Mouse (Mus musculus) G1E (cell line): ENCODE results near the gene Sh3rf1.

Experiments used
- CTCF ChIP-seq: IDR thresholded peaks from 2 replicates; pipeline ENCODE4 v1.5.1; 2012; ENCODE audit warnings: low read depth, low read length, inconsistent platforms, mixed read lengths
- GATA1 ChIP-seq: IDR thresholded peaks from 2 replicates; pipeline ENCODE4 v1.6.1; 2012; ENCODE audit warnings: borderline replicate concordance, low read length, inconsistent platforms, mixed read lengths
- GATA2 ChIP-seq: IDR thresholded peaks from 2 replicates; pipeline ENCODE4 v1.6.1; 2012; ENCODE audit warnings: low read depth, low read length, inconsistent platforms, borderline replicate concordance
- POLR2AphosphoS5 ChIP-seq: IDR thresholded peaks from 2 replicates; pipeline ENCODE4 v1.6.1; 2012; ENCODE audit warnings: low read depth, low read length, inconsistent platforms; ENCODE audit not compliant: insufficient replicate concordance
- TAL1 ChIP-seq: conservative IDR thresholded peaks from 2 replicates; pipeline ENCODE4 v1.6.1; 2012; ENCODE audit warnings: low read depth, low read length, inconsistent platforms, mixed read lengths

GRCm38 (mm10) chr8:61317535-61318136, 94.0 kb downstream of the Sh3rf1 start:
- TF ChIP-seq CTCF (no peak), GATA2 (no peak), GATA1 (no peak), TAL1 (no peak), POLR2AphosphoS5 (no peak)
